Mouse (Mus musculus): ENCODE measurements around the gene Eml3.

The Eml3 gene

GRCm38 (mm10) chr19:8989066-8989566, 59.8 kb downstream of the Eml3 start, which contains the start of gene Ahnak:
TSS of gene Ahnak (plus strand) at chr19:8989284.
- peak; percentile 79 to 91 for DNase-seq

- DNase-seq: peak; percentile 90 to 93
These were observed 60.4 kb downstream of the Eml3 start for GRCm38 (mm10) chr19:8989567-8990431.

GRCm38 (mm10) chr19:8990432-8991102, 61.2 kb downstream of the Eml3 start:
- peak; percentile 11 to 37 for DNase-seq
